Mouse (Mus musculus) monocyte, adult 5-6 weeks (primary cell): ENCODE results near the gene Pard3. TPM values are rescaled to one million over a fixed set of nuclear protein-coding genes. Genes with fewer than 3 reads are reported as not detected.

Experiments used
- ATAC-seq: fragments of 153-309, 156-312 bp; replicated peaks from 2 replicates; pipeline ENCODE4 v1.8.0; 2017; ENCODE audit warnings: mild to moderate bottlenecking; ENCODE audit not compliant: low TSS enrichment, insufficient number of reproducible peaks, severe bottlenecking, poor library complexity, low FRiP score
- total RNA-seq: library from RNA; stranded (forward); fragments of 200-1000, 200-491, 200-594 nt; gene quantifications from 3 replicates; pipeline ENCODE4 v1.2.3, GENCODE M21; 2017

Pard3 gene
- total RNA-seq, 1 experiment from 2014 or later, result not detected

DNA sequence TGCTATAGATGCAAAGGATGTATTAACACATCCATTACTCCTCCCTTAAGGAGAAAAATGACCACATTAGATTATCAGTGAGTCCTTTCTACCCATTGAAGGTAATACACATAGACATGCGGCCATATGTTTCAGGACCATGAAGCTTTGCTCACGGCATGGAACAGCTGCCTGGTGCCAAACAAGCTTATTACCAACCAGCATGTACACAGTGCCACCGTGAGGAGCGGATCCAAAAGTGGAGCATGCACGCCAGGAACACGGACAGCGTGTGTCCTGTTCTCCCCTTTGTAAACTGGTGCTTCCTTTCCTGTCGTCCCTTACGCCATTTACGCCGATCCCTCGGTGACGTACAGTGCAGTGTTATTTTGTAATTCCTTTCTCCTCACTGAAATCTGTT is 232.2 kb downstream of the Pard3 start:
- ATAC-seq, result no peak

- ATAC-seq, result no peak
Measured at GRCm38 (mm10) chr8:127300493-127300892, 236.8 kb downstream of the Pard3 start.

GRCm38 (mm10) chr8:127302847-127303445 is 239.3 kb downstream of the Pard3 start:
- no peak for ATAC-seq

- ATAC-seq, result no peak
Measured at GRCm38 (mm10) chr8:127307026-127307425, 243.3 kb downstream of the Pard3 start.

GRCm38 (mm10) chr8:127309363-127309762 is 245.7 kb downstream of the Pard3 start:
- no peak for ATAC-seq

- ATAC-seq, result no peak
Measured at GRCm38 (mm10) chr8:127315811-127316210, 252.1 kb downstream of the Pard3 start.

GRCm38 (mm10) chr8:127317914-127318313 is 254.2 kb downstream of the Pard3 start:
- no peak for ATAC-seq

DNA sequence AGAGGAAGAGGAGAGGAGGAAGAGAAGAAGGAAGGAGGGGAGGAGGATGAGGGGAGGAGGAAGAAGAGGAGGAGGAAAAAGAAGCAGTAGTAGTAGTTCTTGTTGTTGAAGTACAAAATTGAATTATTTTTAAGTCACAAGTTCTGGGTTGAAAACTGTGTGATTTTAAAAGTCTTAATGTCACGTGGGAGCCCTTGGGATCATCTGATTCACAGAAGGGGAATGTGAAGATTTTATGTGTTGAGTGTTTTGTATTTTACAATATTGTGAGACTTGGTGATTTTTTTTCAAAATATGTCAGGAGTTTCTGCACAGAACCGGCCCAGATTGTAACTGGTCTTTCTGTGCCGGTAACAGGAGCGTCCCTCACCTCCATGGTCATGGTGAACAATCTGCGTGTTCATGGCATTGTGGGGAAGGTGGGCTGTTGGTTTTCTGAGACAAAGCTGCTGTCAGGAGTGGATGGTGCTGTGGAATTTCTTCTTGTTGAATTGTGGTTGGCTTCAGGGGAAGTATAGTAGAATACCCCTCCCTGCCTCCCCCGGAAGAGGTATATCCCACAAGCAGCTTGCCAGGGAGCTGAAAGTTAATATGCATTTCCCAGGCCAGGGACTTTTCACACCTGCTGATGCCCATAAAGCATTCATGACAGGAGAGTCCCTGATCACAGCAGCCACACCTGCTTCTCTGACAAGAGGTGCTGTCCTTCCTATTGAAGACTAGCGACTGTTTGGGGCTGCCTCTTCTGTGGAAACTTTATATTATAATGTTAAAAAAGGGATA is 254.9 kb downstream of the Pard3 start:
- ATAC-seq, result no peak

DNA sequence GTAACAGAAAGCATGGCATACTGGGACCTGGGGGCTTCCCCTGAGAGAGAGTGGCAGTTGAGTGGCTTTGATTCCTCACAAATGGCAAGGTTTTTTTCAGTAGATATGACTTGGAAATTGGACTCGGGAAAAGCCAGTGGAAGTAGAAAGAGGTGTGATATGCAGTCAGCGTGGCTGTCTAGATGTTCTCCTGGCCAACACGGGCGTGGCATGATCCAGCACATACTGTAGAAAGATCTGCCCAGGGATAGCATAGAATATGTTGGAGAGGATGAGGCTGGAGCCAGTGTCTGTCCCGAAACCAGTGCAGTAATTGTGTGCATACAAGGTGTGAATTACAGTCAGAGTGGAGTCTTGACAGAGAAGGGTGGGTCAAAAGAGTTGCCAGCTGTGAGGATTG is 257.2 kb downstream of the Pard3 start:
- ATAC-seq, result no peak

GRCm38 (mm10) chr8:127323583-127324360 is 260.1 kb downstream of the Pard3 start:
- no peak for ATAC-seq

DNA sequence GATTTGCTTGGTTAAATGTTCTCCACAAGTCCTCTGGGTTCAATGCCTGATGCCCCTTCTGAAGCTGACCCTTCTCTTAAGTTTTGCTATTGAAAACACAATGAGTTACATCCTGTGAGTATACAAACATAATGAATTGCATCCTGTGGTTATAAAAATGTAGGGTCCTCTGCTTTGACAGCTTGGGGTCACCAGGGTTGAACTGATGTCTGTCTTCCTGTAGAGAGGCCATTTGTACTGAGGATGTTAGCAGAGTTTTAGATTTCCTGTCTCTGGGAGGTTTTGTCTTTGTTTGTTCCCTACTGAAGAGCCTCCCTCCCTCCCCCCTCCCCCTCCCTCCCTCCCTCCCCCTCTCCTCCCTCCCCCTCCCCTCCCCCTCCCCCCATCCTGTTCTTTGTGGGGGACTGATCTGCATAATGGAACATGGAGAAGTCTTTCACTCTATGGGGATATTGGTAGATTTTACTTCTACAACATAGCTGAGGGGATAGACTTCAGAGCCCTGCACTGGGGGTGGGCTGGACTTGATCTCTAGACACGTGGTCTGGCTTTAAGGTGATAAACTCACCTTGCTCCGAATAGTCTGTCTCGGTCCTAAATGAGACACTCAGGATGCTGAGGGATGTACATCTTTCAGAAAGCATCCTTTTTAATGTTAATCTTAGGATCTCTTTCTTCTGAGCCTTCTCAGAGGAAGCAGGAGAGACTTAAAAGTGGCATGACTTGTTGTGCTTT is 261.3 kb downstream of the Pard3 start:
- no peak for ATAC-seq

DNA sequence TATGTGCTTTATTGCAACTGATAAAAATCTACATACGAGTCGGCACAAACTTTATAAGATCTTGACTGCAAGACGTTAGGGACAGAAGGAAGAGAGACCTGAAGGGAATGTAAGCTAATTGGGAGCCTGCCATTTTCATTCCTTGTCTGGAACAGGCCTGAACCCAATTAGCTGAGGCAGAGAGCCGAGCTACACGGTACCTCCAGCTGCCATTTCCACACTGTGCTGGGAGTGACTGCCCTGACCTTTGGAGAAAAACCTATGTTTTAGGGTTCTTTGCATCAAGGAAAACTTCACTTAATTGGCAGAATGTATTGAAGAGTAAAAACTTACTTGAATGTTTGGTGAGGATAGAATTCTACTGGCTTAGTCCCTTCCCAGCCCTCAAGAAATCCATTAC is 262.1 kb downstream of the Pard3 start:
- ATAC-seq, result no peak

DNA sequence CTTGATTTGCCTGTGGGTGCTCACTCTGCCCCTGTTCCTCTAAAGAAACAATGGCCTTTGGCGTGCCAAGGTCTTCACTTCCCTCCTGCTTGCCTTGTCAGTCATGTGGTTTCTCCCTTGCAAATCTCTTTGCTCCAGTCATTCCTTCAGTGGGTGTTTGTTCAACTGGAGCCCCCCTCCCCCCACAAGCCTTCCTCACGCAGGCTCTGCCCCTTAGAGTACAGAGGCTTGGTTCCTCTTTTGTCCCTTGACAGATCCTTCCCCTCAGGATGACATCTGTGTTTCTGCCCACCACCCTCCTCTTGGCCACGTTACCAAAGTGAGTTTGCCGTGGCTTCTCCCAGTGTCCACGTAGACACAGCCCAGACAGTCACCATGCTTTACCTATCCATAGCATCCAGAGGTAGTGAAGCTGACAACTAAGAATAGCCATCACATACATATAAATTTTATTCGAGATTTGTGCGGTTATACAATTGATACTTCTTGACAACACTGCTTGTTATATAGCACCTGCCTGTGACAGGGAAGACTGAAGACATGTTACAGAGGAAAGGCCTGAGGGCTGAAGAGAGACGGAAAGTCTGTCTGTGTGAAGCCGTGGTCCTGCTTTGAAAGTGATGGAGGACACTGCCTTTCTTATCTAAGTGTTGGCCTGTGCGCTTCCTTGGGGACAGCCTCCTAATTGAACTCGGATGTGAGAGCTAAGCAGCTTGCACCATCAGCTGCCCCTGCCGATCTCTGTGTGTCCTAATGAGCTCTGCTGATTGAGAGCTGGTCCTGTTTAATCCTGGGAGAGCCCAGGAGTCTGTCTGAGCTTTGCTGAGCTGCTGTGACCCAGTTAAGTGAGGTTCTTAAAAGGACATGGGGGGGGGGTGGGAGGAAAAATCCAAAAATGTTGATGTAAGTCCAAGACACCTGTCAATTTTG is 266.8 kb downstream of the Pard3 start:
- ATAC-seq, result no peak

GRCm38 (mm10) chr8:127331751-127332150 is 268.1 kb downstream of the Pard3 start:
- peak; percentile 67; the same call in 1 of the 2 replicates for ATAC-seq

GRCm38 (mm10) chr8:127335216-127335615 is 271.5 kb downstream of the Pard3 start:
- ATAC-seq, result no peak

DNA sequence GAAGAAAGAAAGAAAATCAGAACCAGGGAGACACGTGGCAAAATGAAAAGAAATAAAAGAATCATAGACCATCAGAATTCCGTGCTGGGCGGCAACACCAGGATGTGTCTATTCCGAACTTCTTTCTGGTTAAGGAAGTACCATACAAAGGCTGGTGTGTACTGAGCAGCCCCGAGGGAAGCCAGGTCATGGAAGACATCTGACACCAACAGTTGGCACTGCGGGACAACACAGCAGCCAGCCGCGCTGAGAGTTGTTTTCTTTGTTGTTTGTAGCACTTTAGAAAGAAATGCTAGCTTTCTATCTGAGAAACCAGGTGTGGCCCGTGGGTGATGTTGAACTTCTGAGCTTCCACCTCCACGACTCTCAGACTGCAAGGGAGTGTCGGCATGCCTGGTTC is 274.5 kb downstream of the Pard3 start:
- no peak for ATAC-seq

DNA sequence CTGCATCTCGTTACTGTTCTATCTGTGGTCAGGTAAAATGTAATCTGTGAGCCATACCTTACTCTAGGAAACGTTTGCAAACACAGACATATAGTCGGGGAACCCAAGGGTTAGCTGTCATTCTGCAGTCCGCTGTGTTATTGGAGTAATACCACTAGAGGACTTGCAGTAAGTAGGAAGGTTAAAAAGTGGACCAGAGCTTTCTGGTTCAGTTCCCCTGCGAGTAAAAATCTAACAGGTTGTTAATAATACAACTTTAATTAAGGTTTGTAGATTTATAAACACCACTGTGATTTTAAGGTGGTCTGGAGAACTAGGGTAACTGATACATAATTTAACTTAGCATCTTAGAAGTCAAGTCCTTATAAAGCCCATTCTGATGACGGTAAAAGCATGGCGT is 277.4 kb downstream of the Pard3 start:
- ATAC-seq, result no peak

DNA sequence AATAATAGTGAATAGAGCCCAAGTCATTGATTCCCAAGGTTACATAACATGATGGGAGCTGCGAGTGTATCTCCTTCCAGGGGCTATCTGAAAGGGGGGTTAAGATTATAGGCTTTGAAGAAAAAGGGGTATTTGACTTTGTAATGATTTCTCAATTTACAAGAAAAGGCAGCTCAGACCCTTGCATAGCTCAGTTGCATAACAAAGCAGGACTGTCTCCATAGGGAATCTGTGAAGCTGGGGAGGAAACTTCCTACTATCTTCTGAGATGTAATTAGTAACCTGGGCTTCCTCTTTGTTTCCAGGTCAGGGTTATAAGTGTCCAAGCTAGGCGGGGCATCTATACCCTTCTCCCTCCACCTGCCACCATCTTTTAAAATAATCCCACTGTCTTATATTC is 279.4 kb downstream of the Pard3 start:
- no peak for ATAC-seq
